Mouse (Mus musculus) embryonic facial prominence, embryonic 10.5 days (tissue): Measurements from ENCODE around the gene Nemp2. TPM values are rescaled to one million over a fixed set of nuclear protein-coding genes. Genes with fewer than 3 reads are reported as not detected.
"Not testable (repeated sequence)": the region's sequence is repeated elsewhere in the genome, so short reads cannot be mapped to it uniquely, and the experiment has no call there.

Source experiments
- DNase-seq: peaks from one replicate; pipeline ENCODE4 v3.0.0-alpha.2; 2017; ENCODE audit warnings: low spot score
- H3K27ac ChIP-seq: fragments of 300-500 bp; sonication (generic); replicated peaks from 2 replicates; pipeline ENCODE4 v1.5.1; 2016; ENCODE audit warnings: mild to moderate bottlenecking
- H3K27me3 ChIP-seq: fragments of 300-500 bp; sonication (generic); replicated peaks from 2 replicates; pipeline ENCODE4 v1.6.1; 2016; ENCODE audit warnings: low read depth, mild to moderate bottlenecking; ENCODE audit not compliant: poor library complexity, severe bottlenecking
- H3K36me3 ChIP-seq: fragments of 300-500 bp; sonication (generic); replicated peaks from 2 replicates; pipeline ENCODE4 v1.6.1; 2016; ENCODE audit warnings: mild to moderate bottlenecking, moderate library complexity
- H3K4me1 ChIP-seq: fragments of 300-500 bp; sonication (generic); 2 replicates; pipeline ENCODE4 v1.6.1; 2016
- H3K4me3 ChIP-seq: fragments of 300-500 bp; sonication (generic); 2 replicates; pipeline ENCODE4 v1.5.1; 2016; ENCODE audit warnings: mild to moderate bottlenecking, moderate library complexity
- H3K9me3 ChIP-seq: fragments of 300-500 bp; sonication (generic); 2 replicates; pipeline ENCODE4 v1.6.1; 2016; ENCODE audit warnings: mild to moderate bottlenecking
- WGBS: fragments of 180-500 bp; shearing (Covaris S2); methylation state at CpG from one replicate; pipeline ENCODE4 v1.1.7; 2016; 5-methylcytosine and 5-hydroxymethylcytosine counted together
- polyA plus RNA-seq: library from polyadenylated mRNA; unstranded; fragments of >200 nt; fragmentation: Nextera tagmentation; extraction: Ambion mirVana; gene quantifications from 2 replicates; pipeline ENCODE4 v1.2.1, GENCODE M21; 2016

The Nemp2 gene
- polyA plus RNA-seq, 1 experiment from 2014 or later, result 9.4 TPM

GRCm38 (mm10) chr1:52660765-52661164 is 30.3 kb downstream of the Nemp2 start:
- DNase-seq, result no peak
- H3K27me3 ChIP-seq, result no peaks in the 10 kb centered on the region
- WGBS, result 85% methylated on average over 12 of the region's 12 CpGs
- H3K4me3 ChIP-seq, result no peak overlapping the region
- H3K4me1 ChIP-seq, result no peaks in the 10 kb centered on the region
- no peaks in the 10 kb centered on the region for H3K9me3 ChIP-seq
- no peaks in the 10 kb centered on the region for H3K36me3 ChIP-seq
- no peak overlapping the region for H3K27ac ChIP-seq

GRCm38 (mm10) chr1:52663228-52663627 is 32.7 kb downstream of the Nemp2 start:
- Histone ChIP-seq H3K27ac (no peak overlapping the region), H3K27me3 (no peaks in the 10 kb centered on the region), H3K4me3 (no peak overlapping the region), H3K9me3 (no peaks in the 10 kb centered on the region), H3K36me3 (no peaks in the 10 kb centered on the region), H3K4me1 (no peaks in the 10 kb centered on the region)
- WGBS, result 93% methylated on average over 7 of the region's 7 CpGs
- no peak for DNase-seq

- DNase-seq, result no peak
- H3K9me3 ChIP-seq, result no peaks in the 10 kb centered on the region
- no peaks in the 10 kb centered on the region for H3K36me3 ChIP-seq
- whole genome bisulfite sequencing, result 54% methylated on average over 7 of the region's 7 CpGs
- H3K27ac ChIP-seq, result no peak overlapping the region
- H3K27me3 ChIP-seq, result no peaks in the 10 kb centered on the region
- H3K4me1 ChIP-seq, result no peaks in the 10 kb centered on the region
- no peak overlapping the region for H3K4me3 ChIP-seq
These were observed 38.3 kb downstream of the Nemp2 start for GRCm38 (mm10) chr1:52668743-52669323.

- no peak overlapping the region for H3K4me3 ChIP-seq
- no peak overlapping the region for H3K27ac ChIP-seq
- H3K27me3 ChIP-seq, result no peaks in the 10 kb centered on the region
- no peak for DNase-seq
- H3K9me3 ChIP-seq, result no peaks in the 10 kb centered on the region
- no peaks in the 10 kb centered on the region for H3K36me3 ChIP-seq
- WGBS, result 94% methylated on average over 1 of the region's 1 CpGs
- no peaks in the 10 kb centered on the region for H3K4me1 ChIP-seq
These were observed 39.4 kb downstream of the Nemp2 start for GRCm38 (mm10) chr1:52669931-52670330.

- Histone ChIP-seq H3K4me3 (no peak overlapping the region), H3K4me1 (0 out of 2 replicates have a peak, but pooled peaks cover 3% of the 10 kb centered on the region), H3K27ac (no peak overlapping the region), H3K9me3 (no peaks in the 10 kb centered on the region), H3K36me3 (no peaks in the 10 kb centered on the region), H3K27me3 (no peaks in the 10 kb centered on the region)
- DNase-seq, result no peak
- 64% methylated on average over 7 of the region's 7 CpGs for WGBS
These were observed 45.4 kb downstream of the Nemp2 start for GRCm38 (mm10) chr1:52675561-52676551.

- Histone ChIP-seq H3K9me3 (no peaks in the 10 kb centered on the region), H3K27me3 (no peaks in the 10 kb centered on the region), H3K36me3 (no peaks in the 10 kb centered on the region), H3K4me3 (no peak overlapping the region), H3K4me1 (0 out of 2 replicates have a peak, but pooled peaks cover 3% of the 10 kb centered on the region), H3K27ac (no peak overlapping the region)
- no peak for DNase-seq
- 78% methylated on average over 3 of the region's 3 CpGs for WGBS
These were observed 46.1 kb downstream of the Nemp2 start for GRCm38 (mm10) chr1:52676621-52677020.

GRCm38 (mm10) chr1:52683550-52683949 is 53.0 kb downstream of the Nemp2 start:
- Histone ChIP-seq H3K36me3 (no peaks in the 10 kb centered on the region), H3K27ac (no peak overlapping the region), H3K9me3 (no peaks in the 10 kb centered on the region), H3K4me3 (no peak overlapping the region), H3K27me3 (no peaks in the 10 kb centered on the region), H3K4me1 (no peaks in the 10 kb centered on the region)
- WGBS, result 79% methylated on average over 4 of the region's 4 CpGs
- no peak for DNase-seq

- WGBS, result 93% methylated on average over 8 of the region's 8 CpGs
These were observed 57.1 kb downstream of the Nemp2 start for GRCm38 (mm10) chr1:52687636-52688035.

GRCm38 (mm10) chr1:52694456-52694855 is 64.0 kb downstream of the Nemp2 start:
- WGBS, result 96% methylated on average over 13 of the region's 13 CpGs
- not testable (repeated sequence) for H3K9me3 ChIP-seq

More at GRCm38 (mm10) chr1:52687636-52688035, 57.1 kb downstream of the Nemp2 start:
- Histone ChIP-seq H3K9me3 (no peaks in the 10 kb centered on the region), H3K27ac (no peak overlapping the region), H3K4me3 (no peak overlapping the region), H3K4me1 (no peaks in the 10 kb centered on the region; the same call in 1 of the 2 replicates), H3K27me3 (no peaks in the 10 kb centered on the region), H3K36me3 (no peaks in the 10 kb centered on the region)
- DNase-seq, result no peak

More at GRCm38 (mm10) chr1:52694456-52694855, 64.0 kb downstream of the Nemp2 start:
- not testable (repeated sequence) for H3K27me3 ChIP-seq, H3K4me3 ChIP-seq, H3K36me3 ChIP-seq, H3K27ac ChIP-seq, DNase-seq, H3K4me1 ChIP-seq

Other genes starting within 250 kb of the Nemp2 start
- gene Nab1, start 130.0 kb upstream of the Nemp2 start, polyA plus RNA-seq, result 4.5 TPM in 2 replicates
- 1.0 and 1.3 TPM in 2 replicates for gene Mfsd6, start 96.8 kb downstream of the Nemp2 start, polyA plus RNA-seq
- gene Inpp1, start 187.0 kb downstream of the Nemp2 start, polyA plus RNA-seq, result 13.7 and 15.7 TPM in 2 replicates
- gene Hibch, start 214.2 kb downstream of the Nemp2 start, polyA plus RNA-seq, result 22.5 and 22.7 TPM in 2 replicates